Mouse (Mus musculus): ENCODE results near the gene Inpp5e. TPM values are rescaled to one million over a fixed set of nuclear protein-coding genes. Genes with fewer than 3 reads are reported as not detected.

Gene Inpp5e
- 10 to 100 TPM; 21.5 to 22.8 TPM for total RNA-seq (2021)
- long read RNA-seq, experiment 1, full-length matches to known transcripts: 16 of 41 reads
- long read RNA-seq, experiment 1, partial matches to known transcripts: 5 of 41 reads
- long read RNA-seq, experiment 1, other reads (novel, unspliced or antisense): 20 of 41 reads
- long read RNA-seq, experiment 2, full-length matches to known transcripts: 12 of 22 reads
- long read RNA-seq, experiment 2, partial matches to known transcripts: 7 of 22 reads
- long read RNA-seq, experiment 2, other reads (novel, unspliced or antisense): 3 of 22 reads

DNA sequence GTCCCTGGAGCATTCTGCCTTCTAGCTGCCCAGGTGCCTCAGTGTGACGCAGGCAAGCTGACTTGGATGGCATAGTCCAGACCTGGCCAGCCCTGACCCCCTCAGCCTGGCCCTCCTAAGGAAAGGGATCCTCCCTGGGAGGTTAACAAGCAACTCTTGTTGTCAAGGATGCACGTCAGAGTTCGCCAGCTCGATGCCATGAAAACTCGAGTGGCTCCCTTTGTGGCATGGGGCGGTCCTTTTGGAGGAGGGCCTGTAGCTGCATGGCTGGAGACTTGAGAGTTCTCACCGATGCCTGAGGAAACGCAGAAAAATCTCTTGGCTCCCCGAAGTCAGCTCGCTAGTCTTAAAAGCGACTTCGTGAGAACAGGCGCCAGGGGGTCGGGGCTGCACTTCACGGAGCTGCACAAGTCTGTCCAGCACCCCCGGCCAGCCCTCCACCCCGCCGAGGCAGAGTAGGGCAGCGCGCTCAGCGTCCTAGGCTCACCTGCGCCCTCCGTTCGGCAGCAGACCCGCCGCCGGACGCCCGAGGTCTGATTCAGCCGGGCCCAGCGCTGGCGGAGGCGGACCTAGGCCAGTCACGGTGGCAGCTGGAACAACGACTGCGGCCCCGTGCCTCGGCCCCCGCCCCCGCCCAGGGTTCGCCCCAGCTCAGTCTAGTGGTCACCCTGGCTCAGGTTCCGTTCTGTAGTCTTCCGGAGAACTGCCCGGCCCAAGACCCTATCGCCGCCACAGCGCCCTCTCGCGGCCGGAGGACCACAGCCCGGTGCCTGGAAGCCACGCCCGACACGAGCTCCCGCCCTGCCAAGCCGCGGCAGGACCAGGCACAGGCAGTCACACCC, at the start of gene Inpp5e:
Gene Inpp5e, minus strand, starts transcription at position 689 of the 842 bp plus-strand sequence.
- peak; percentile 98 to 99 for DNase-seq (ENCODE audit: low spot score in 2 of 2)

DNA sequence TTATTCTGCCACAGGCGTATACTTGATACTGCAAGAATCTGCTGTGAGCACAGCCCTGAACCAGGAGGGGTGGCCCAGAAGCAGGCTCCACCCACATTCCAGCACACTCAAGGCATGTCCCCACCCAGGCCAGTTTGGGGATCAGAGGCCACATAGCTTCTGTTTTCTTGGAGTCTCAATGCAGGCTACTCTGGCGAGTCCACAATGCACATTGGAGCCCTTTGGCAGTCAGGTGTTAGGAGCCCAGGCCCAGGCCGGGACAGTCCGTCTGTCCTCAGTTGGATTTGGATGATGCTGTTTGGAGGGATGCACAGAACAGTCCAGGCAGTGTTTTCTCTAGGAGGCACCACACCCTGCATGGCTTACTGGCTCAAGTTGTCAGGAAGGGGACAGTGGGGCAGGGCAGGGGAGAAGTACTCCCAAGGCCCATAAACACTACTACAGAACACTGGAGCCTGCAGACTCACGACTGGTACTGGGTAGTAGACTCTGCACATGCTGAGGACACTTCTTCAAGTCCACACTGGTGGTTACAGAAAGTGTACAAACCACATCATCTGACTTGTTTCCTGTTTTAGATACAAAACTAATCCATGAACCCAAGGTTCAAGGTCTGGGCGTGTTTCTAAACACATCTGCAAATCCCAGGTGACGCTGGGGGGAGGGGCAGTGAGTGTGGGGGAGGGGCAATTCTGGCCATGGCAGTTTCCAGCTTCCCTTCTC, 49.6 kb upstream of the Inpp5e start:
- no peak for DNase-seq (ENCODE audit: low spot score in 2 of 2)

DNA sequence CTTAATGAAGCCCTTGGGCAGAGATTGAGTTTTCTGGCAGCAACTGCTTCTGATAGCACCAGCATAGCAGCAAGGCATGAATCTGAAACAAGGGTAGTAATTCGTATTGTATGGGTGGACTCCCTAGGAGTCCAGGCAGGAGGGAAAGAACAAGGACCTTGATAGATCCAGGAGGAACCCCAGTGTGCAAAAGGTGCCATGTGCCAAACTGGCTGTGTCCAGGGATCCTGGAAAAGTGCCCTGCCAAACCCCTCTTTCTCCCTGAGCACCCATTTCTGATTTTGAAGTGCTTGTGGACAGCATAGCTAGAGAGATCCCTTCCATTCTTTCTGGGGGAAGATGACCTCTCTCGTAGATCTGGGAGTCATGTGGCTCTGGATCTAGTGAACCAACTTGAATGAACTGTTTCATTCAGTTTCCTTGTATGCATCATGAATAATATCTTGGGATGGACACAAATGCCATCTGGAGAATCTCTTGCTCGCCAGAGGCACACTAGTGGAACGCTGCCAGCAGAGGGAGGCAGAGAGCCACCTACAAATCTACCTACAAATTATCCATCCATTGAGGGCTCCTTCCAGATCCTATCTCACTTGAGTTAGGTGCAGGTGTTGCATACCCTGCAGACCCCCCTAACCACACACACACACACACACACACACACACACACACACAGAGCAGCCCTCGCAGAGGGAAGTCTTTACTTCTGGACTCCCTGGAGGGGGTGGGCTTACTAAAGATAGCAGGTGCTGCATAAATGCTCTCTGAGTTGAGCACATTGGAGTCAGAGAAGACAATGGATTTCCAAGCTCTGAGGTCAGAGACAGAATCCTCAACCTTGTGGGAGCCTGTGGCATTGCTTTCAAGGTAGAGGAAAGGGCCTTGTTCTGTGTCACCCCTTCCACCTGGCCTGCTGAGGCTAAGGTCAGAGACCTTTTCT, 40.4 kb upstream of the Inpp5e start:
- peak; percentile 78 to 88 for DNase-seq (ENCODE audit: low spot score in 2 of 2)

DNA sequence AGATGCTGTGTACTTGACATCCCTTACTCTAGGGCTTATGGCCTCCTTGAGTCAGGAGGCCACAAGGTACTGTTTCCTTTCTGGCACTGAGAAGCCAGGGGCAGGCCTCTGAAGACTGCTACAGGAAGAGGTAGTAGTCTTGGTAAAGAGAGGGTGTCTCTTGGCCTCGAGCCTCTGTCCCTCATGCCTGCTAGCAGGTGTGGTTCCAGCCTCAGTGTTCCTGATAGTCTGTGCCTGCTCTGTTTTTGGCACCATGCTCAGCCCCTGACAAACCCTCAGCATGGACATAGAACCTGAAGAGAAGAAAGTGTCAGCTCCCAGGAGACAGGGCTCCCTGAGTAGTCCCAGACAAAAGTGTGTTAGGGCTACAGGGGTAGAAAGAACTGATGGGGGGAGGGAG, 38.4 kb upstream of the Inpp5e start:
- no peak for DNase-seq (ENCODE audit: low spot score in 2 of 2)

DNA sequence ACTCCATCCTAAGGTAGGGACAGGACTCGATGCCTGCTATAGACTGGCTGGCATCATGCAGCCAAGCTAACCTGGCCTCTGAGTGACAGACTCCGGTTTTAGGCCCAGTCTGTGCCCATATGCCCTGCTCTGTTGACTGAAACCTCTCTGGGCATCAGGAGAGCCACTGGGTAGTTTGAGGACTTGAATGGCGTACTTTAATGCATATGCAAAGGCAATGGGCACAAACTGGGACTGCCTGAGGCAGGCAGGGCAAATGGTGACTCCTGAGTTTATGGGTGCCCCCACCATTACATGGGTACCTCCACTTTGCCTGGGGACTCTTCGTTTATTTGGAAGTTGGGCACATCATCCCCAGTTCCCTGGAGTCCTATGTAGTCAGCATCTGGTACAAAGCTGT, 37.7 kb upstream of the Inpp5e start:
- no peak for DNase-seq (ENCODE audit: low spot score in 2 of 2)

DNA sequence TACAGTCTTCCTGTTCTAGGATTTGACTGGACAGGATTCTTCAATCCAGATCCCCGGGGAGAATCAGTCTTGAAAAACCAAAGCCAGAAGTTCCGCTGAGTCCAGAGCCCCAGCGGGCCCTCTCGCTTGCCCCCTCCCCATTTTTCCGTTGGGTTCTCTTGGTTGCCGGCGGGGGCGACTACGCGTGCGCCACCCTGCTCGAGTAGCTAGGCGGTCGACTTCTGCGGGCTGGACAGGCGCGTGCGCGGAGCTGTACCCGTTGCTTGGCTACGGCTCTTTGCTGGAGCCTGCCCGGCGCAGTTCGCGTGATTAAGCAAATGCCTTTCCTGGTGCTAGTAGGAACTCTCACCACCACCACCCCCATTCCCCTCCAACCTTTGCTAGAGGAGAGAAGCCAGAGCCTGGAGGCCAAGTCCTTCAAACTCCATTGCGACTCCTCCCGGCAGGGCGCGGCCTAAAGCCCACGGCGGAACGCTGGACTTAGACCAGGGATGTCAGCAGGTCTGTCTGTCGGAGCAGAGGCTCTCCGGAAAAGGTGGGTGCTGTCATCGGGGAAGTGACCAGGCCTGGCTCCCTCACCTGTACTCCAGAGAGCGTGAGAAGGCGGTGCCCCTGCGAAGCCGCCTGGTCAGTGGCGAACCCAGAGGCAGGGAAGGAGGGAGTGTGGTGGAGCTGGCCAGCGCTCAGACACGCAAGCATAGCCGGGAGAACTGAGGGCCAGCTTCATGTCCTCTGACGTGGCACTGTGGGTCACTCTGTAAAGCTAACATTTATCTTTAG, 36.9 kb upstream of the Inpp5e start:
- DNase-seq (ENCODE audit: low spot score in 2 of 2): peak; percentile 88 to 95

DNA sequence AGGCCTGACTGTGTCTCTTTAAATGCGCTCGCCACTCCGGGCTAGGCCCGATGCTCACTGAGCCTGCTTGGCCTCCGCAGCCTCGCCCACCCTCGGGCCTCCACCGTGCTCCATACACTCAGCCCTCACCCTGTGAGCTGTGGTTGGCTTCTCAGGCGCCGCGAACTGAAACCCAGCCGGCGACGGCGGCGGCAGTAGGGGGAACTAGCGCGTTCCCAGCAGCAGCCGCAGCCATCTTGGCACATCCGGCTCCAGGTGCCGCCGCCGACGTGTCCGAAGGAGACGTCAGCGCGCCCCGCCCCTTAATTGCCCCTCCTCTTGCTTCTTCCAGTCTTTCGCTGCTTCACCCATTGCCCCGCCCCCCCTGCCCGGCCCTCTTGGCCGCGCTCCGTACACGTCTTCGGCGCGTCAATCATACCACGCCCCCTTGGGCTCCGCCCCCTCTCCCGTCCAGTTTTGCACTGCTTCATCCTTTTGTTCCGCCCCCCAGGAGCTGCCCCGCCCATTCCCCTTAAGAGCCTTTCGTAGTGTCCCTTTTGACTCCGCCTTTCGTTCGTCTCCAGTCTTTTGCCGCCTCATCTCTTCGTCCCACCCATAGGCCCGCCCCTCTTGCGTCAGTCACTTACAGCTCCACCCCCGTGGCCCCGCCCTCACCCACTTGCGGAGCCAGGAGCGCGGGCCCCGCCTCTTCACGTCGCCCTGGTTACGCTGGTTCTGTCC, 36.1 kb upstream of the Inpp5e start, which contains the start of gene Sec16a:
Gene Sec16a, minus strand, starts transcription at position 271 of the 720 bp plus-strand sequence.
- DNase-seq (ENCODE audit: low spot score in 2 of 2): peak; percentile 99 to 100

DNA sequence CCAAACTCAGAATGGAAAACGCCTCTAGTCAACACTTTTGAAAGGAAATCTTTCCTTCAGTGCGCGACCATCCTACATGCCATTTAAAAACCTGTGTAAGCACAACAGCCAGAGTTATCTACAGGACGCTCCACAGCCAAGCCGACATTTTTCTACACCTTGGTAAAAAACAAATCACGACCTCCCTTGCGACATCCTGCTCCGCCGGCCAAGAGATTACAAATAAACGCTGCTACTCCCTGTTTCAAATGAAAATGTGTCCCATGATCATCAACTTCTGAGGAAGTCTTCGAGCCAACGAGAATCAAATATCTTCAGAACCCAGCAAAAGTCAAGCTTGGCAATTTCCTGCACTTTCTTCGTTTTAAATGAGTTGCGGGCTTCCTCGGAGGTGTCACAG, 35.4 kb upstream of the Inpp5e start:
- DNase-seq (ENCODE audit: low spot score in 2 of 2): no peak

DNA sequence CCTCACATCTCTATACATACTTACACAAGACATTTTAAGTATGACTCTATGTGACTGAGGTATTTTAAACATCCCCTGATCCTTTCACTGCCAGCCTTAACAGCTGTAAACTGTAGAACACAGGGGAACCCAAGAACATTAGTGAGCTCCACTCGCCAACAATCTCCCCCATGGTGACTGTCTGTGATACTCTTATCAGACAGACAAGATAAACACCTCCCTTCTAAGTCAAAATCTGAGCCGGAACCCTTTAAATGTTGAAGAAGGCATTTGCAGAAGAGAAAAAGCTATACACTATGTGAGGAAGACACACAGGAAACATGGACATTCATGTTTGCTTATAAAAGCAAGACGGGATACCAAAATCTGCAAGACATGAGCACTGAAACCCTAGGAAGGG, 34.9 kb upstream of the Inpp5e start:
- DNase-seq (ENCODE audit: low spot score in 2 of 2): no peak

DNA sequence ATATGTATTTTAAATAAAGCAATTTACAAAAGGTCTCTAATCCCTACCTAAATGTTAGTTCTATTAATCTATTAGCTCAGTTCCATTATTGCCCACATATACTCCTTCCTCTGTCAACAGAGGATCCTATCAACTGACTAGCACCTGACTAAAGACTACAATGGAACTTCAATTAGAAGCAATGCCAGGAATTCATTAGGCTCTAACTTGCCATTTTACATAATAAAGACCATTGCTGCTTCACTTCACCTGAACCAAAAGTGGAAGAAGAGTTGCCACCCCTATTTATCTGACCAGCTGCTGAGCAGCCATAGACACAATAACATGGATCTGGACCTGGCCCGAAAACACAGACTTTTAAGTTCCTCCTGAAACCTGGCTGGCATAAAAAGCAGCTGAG, 33.8 kb upstream of the Inpp5e start:
- no peak for DNase-seq (ENCODE audit: low spot score in 2 of 2)

DNA sequence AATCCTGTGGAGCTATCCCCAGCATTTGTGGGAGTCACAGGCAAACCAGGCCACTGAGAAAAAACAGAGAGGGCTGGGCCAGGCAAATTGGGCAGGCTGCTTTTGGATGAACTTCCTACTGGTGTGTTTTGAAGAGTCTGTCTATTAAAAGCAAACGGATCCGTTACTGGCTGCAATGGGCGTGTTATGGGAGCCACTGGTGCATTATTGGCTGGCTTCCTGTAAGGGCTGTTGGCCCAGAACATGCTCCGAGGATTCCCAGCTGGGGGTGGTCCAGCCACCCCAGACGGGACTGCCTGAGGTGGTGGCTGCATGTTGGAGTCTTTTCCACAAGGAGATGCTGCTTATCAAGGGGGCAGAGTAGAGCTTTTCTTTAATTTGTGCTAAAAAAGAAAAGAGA, 32.7 kb upstream of the Inpp5e start:
- DNase-seq (ENCODE audit: low spot score in 2 of 2): no peak

DNA sequence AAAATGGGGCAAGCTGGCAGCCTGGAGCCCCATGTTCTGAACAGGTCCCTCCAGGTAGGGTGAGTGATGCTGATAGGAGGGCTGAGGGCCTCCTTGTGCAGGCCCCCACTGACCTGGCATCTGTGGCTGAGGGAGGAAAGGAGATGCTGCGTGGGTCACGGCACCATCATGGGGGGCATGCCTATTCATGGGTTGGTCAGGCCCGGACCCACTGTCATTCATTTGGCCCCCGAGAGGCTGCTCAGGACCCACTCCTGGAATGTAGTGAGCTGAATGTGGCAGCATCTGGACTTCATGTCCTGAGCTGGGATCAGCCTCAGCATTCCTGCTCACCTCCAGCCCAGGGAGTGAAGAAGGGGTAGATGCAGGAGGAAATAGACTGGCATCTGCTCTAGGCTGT, 32.3 kb upstream of the Inpp5e start:
- no peak for DNase-seq (ENCODE audit: low spot score in 2 of 2)

DNA sequence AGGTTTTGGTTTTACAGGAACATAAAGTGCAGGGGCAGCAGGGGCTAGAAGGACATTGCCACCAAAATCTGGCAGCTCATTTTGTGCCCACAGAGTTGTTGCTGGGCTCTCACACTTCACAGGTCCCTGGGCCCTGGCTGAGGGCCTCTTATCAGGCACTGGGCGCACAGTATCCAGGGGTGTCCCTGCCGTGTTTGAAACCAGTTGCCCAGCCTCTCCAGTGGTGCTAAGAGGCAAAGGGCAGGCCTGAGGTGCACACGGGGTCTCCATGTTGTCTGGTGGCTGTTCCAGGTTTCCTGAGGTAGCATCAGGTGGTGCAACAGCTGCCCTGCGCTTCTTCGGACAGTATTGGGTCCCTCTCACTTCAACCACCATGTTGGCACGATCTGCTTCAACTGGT, 30.7 kb upstream of the Inpp5e start:
- no peak for DNase-seq (ENCODE audit: low spot score in 2 of 2)

DNA sequence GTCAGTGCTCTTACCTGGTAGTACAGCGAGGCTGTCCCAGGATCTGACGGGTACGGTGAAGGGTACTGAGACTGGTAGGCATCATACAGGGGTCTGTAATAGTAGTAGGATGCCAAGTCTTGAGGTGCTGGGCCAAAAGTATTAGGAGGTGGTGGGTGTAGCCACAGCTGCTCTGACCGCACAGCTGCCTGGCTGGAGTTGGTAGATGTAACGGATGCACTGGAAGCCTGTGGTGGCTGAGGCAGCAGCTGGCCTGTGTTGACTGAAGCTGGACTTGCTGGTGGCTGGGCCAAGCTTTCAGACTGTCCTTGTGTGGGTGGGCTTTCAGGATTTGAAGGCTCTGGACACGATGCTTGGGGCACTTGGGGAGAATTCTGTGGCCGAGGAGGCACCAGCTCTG, 29.4 kb upstream of the Inpp5e start:
- DNase-seq (ENCODE audit: low spot score in 2 of 2): no peak

DNA sequence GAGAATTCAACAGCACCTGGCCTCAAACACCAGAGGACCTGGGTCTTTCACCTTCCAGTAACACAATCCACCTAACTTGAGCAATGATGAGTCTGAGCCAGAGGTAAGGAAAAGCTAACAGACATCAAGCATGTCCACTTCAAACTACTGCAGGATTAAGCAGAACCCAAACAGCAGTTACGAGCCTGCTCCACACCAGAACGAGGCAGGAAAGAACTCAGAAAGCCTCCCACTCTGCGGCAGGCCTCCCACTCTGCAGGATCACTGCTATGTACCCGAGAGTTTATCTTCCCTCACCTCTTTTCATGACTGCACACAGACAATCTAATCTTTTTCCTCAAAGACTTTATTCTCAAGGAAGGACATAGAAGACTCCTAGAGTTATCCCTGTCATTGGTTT, 28.2 kb upstream of the Inpp5e start:
- peak; percentile 46 to 69 for DNase-seq (ENCODE audit: low spot score in 2 of 2)

DNA sequence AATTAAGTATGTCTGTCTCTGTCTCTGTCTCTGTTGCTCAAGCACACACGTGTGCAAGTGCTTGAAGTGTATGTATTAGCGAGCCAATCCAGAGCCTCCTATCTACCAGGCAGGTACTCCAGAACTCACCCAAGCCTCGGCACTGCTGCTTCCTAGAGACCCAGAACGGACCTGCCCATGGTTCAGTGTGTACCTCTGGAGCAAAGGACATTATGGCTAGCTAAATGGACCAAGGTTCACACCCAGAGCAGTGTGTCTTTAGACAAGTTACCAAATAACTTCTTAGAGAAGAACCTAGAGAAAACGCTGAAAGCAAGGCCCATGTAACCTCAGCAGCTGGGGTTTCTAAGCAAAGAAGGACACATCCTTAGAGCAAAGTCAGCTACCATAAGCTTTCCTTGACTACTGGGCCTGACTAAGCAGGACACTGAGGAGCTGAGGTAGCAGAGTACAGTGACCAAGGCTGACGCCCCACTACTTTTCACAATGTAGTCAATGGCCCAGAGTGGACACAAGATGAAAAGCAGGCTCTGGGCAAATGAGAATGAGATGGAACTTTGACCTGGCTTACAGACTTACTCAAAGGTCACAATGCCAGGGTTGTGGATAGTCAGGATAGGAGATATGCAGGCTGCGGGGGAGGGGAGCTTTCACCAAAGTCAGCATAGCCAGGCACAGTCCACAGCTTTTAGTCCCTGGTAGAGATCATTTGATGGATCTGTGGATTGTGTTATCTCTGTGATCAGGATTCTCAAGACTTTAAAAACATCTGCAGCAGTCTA, 26.0 kb upstream of the Inpp5e start:
- no peak for DNase-seq (ENCODE audit: low spot score in 2 of 2)

DNA sequence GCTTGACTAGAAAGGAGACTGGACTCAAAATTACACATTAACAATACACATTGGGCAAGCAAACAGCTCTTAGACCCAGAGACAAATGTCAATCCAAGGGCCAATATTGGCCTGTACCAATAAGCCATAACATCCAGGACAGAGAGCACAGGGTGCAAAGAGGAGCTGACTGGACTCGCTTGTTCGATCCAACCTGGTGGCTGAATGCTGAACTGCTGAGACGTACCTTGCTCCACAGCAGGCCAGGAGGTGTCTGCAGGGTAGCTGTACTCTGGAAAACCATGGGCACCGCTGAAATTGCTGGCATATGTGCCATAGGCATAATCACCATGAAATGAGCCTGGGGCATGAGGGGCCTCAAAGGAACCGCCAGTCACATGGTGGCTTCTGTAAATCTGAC, 20.8 kb upstream of the Inpp5e start:
- no peak for DNase-seq (ENCODE audit: low spot score in 2 of 2)

DNA sequence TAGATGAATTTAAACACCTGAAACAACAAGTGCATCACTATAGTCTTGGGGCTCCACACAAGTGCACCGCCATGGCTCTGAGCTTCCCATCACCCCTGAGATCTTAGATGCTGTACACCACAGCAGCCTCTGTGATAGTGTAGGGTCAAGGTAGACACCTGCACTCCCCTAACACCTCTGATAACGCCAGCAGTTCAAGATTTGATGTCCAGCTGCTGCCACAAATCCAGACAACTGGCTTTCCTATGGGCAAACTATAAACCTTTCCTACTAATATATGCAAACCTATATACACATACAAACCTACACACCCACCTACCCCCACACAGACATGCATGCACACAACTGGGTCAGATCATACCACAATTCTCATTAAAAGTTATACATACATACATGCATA, 15.5 kb upstream of the Inpp5e start:
- DNase-seq (ENCODE audit: low spot score in 2 of 2): no peak

DNA sequence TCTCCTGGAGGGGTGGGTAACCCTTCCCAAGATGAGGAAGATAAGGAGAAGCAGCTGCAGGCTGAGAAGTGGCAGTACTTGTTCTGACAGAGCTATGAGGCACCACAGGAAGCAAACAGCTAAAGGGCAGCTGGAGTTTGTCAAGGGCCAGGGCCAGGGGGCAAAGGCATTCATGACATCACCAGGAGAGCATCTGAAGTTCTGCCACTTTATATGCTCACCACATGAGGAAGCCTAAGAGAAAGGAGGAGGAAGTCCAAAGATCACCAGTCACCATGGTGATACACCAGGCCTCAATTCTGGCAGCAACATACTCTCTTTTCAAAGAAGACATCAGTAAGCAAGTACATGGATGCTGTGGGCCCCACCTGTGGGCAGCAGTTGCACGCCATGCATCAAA, 14.1 kb upstream of the Inpp5e start:
- no peak for DNase-seq (ENCODE audit: low spot score in 2 of 2)
